Mouse (Mus musculus): ENCODE measurements at regions not wholly inside any gene's neighbourhood (a gene's known extent, or its start where the extent isn't known, plus 50 kb on each side); places are given as distances from the start of the nearest gene placed in this dataset.

GRCm38 (mm10) chr1:194519509-194520220 is 98.4 kb upstream of the Plxna2 start:
- Histone ChIP-seq H3K4me2 (ENCODE audit: low read depth, low read length) (no peak overlapping the region), H3K9ac (ENCODE audit: low read depth, low read length) (no peak overlapping the region), H3K36me3 (ENCODE audit: control insufficient read depth, insufficient read depth, low read length) (no peaks in the 10 kb centered on the region), H3K9me3 (ENCODE audit: control insufficient read depth, low read length) (no peaks in the 10 kb centered on the region), H3K27ac (replicated peaks; ENCODE audit: low read depth, low read length) (no peak overlapping the region), H3K27me3 (replicated peaks; ENCODE audit: control insufficient read depth, insufficient read depth, low read length) (no peaks in the 10 kb centered on the region), H3K4me3 (ENCODE audit: low read depth, low read length) (no peak overlapping the region), H3K4me1 (ENCODE audit: control insufficient read depth, insufficient read depth, low read length) (peaks cover 4% of the 10 kb centered on the region; the same call in 1 of the 2 replicates)
- DNase-seq (ENCODE audit: low spot score), result no peak
- no peak for ATAC-seq (ENCODE audit: low read depth)
- 66% methylated on average over 6 of the region's 6 CpGs for WGBS

DNA sequence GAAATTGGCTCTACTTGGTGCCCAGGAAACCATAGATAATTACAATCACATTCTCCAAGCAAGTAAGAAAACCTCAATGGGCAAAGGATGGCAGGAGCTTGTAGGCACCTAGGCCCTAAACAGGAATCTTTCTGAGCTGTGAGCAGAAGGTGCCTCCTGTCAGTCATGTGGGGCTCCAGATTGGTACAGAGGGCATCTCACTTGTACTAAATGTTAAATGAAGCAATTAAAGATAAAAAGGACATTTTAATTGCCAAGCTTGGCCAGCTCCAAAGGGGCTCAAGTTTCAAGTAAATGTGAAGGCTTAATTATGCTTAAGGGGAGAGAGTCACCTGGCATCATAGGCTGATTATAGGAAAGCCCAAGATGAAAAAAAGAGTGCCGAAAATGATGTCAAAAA is 101.9 kb upstream of the Plxna2 start:
- no peaks in the 10 kb centered on the region for H3K4me1 ChIP-seq (ENCODE audit: control insufficient read depth, insufficient read depth, low read length)
- H3K9me3 ChIP-seq (ENCODE audit: control insufficient read depth, low read length), result 0 out of 2 replicates have a peak, but pooled peaks cover 5% of the 10 kb centered on the region
- H3K9ac ChIP-seq (ENCODE audit: low read depth, low read length), result no peak overlapping the region
- H3K4me2 ChIP-seq (ENCODE audit: low read depth, low read length), result no peak overlapping the region
- H3K4me3 ChIP-seq (ENCODE audit: low read depth, low read length), result no peak overlapping the region
- peak; percentile 15; the same call in 1 of the 2 replicates for ATAC-seq (ENCODE audit: low read depth)
- WGBS, result 58% methylated on average over 1 of the region's 1 CpGs
- H3K27me3 ChIP-seq (replicated peaks; ENCODE audit: control insufficient read depth, insufficient read depth, low read length), result no peaks in the 10 kb centered on the region
- no peak overlapping the region for H3K27ac ChIP-seq (replicated peaks; ENCODE audit: low read depth, low read length)
- no peak for DNase-seq (ENCODE audit: low spot score)
- H3K36me3 ChIP-seq (ENCODE audit: control insufficient read depth, insufficient read depth, low read length), result no peaks in the 10 kb centered on the region

- no peak overlapping the region for H3K27ac ChIP-seq (replicated peaks; ENCODE audit: low read depth, low read length)
- H3K36me3 ChIP-seq (ENCODE audit: control insufficient read depth, insufficient read depth, low read length), result no peaks in the 10 kb centered on the region
- 43% methylated on average over 1 of the region's 1 CpGs for WGBS
- H3K4me3 ChIP-seq (ENCODE audit: low read depth, low read length), result no peak overlapping the region
- no peaks in the 10 kb centered on the region for H3K27me3 ChIP-seq (replicated peaks; ENCODE audit: control insufficient read depth, insufficient read depth, low read length)
- no peak overlapping the region for H3K9ac ChIP-seq (ENCODE audit: low read depth, low read length)
- DNase-seq (ENCODE audit: low spot score) (peak; percentile 72), ATAC-seq (ENCODE audit: low read depth) (0 out of 2 replicates have a peak, but pooled peaks have one; percentile 71)
- H3K4me2 ChIP-seq (ENCODE audit: low read depth, low read length), result no peak overlapping the region
- no peaks in the 10 kb centered on the region for H3K4me1 ChIP-seq (ENCODE audit: control insufficient read depth, insufficient read depth, low read length)
- H3K9me3 ChIP-seq (ENCODE audit: control insufficient read depth, low read length), result 0 out of 2 replicates have a peak, but pooled peaks cover 5% of the 10 kb centered on the region
Observed at GRCm38 (mm10) chr1:194508314-194508713, 109.7 kb upstream of the Plxna2 start.

GRCm38 (mm10) chr1:194505826-194506225 is 112.2 kb upstream of the Plxna2 start:
- H3K9me3 ChIP-seq (ENCODE audit: control insufficient read depth, low read length), result no peaks in the 10 kb centered on the region
- no peaks in the 10 kb centered on the region for H3K27me3 ChIP-seq (replicated peaks; ENCODE audit: control insufficient read depth, insufficient read depth, low read length)
- H3K4me3 ChIP-seq (ENCODE audit: low read depth, low read length), result no peak overlapping the region
- no peak overlapping the region for H3K27ac ChIP-seq (replicated peaks; ENCODE audit: low read depth, low read length)
- H3K4me2 ChIP-seq (ENCODE audit: low read depth, low read length), result no peak overlapping the region
- H3K4me1 ChIP-seq (ENCODE audit: control insufficient read depth, insufficient read depth, low read length), result no peaks in the 10 kb centered on the region
- ATAC-seq (ENCODE audit: low read depth), result no peak
- no peaks in the 10 kb centered on the region for H3K36me3 ChIP-seq (ENCODE audit: control insufficient read depth, insufficient read depth, low read length)
- no peak for DNase-seq (ENCODE audit: low spot score)
- H3K9ac ChIP-seq (ENCODE audit: low read depth, low read length), result no peak overlapping the region
- 45% methylated on average over 3 of the region's 3 CpGs for WGBS

DNA sequence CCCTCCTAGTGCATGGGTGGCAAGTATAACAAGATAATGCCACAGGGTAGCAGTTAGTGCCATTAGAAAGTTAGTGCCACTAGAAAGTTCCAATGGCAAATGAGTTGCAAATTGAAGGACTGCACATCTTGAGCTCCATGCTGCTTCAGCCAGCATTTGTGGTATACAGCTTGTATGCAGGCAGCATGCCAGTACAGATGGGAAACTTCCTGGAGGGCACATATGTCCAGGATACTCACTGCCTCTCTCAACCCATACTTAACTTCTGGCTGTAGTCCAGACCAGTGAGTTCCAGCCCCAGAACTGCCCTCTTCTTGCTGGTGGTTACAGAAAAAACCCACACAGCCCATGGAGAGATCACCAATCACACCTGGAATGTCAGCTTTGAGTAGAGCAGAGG is 113.8 kb upstream of the Plxna2 start:
- DNase-seq (ENCODE audit: low spot score) (peak; percentile 64), ATAC-seq (ENCODE audit: low read depth) (0 out of 2 replicates have a peak, but pooled peaks have one; percentile 44)
- Histone ChIP-seq H3K36me3 (ENCODE audit: control insufficient read depth, insufficient read depth, low read length) (no peaks in the 10 kb centered on the region), H3K4me3 (ENCODE audit: low read depth, low read length) (no peak overlapping the region), H3K27ac (replicated peaks; ENCODE audit: low read depth, low read length) (no peak overlapping the region), H3K9ac (ENCODE audit: low read depth, low read length) (no peak overlapping the region), H3K27me3 (replicated peaks; ENCODE audit: control insufficient read depth, insufficient read depth, low read length) (no peaks in the 10 kb centered on the region), H3K9me3 (ENCODE audit: control insufficient read depth, low read length) (no peaks in the 10 kb centered on the region), H3K4me2 (ENCODE audit: low read depth, low read length) (no peak overlapping the region), H3K4me1 (ENCODE audit: control insufficient read depth, insufficient read depth, low read length) (no peaks in the 10 kb centered on the region)

DNA sequence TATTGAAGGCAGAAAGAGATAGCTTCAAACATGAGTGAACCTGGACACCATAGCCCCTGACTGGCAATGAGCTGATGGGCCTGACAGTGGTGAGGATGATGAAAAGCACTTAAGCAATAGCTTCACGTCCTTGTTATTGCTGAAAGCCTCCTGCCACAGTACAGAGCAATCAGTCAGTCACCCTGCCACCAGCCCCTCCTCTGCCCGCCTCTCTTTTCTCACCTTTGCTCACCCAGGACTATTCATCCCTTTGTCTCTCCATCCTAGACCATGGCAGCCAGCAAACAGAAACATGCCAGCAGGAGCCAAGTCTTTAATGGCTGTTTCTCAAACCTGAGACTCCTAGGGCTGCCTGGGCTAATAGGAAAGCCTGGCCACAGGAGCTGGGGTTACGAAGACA is 114.5 kb upstream of the Plxna2 start:
- H3K9me3 ChIP-seq (ENCODE audit: control insufficient read depth, low read length), result no peaks in the 10 kb centered on the region
- H3K36me3 ChIP-seq (ENCODE audit: control insufficient read depth, insufficient read depth, low read length), result no peaks in the 10 kb centered on the region
- WGBS, result 67% methylated on average over 3 of the region's 3 CpGs
- H3K9ac ChIP-seq (ENCODE audit: low read depth, low read length), result no peak overlapping the region
- H3K27me3 ChIP-seq (replicated peaks; ENCODE audit: control insufficient read depth, insufficient read depth, low read length), result no peaks in the 10 kb centered on the region
- no peak overlapping the region for H3K4me2 ChIP-seq (ENCODE audit: low read depth, low read length)
- DNase-seq (ENCODE audit: low spot score) (no peak), ATAC-seq (ENCODE audit: low read depth) (no peak)
- no peaks in the 10 kb centered on the region for H3K4me1 ChIP-seq (ENCODE audit: control insufficient read depth, insufficient read depth, low read length)
- H3K27ac ChIP-seq (replicated peaks; ENCODE audit: low read depth, low read length), result no peak overlapping the region
- no peak overlapping the region for H3K4me3 ChIP-seq (ENCODE audit: low read depth, low read length)

- H3K27ac ChIP-seq (replicated peaks; ENCODE audit: low read depth, low read length), result no peak overlapping the region
- no peak overlapping the region for H3K9ac ChIP-seq (ENCODE audit: low read depth, low read length)
- H3K4me1 ChIP-seq (ENCODE audit: control insufficient read depth, insufficient read depth, low read length), result no peaks in the 10 kb centered on the region
- no peak for DNase-seq (ENCODE audit: low spot score)
- H3K27me3 ChIP-seq (replicated peaks; ENCODE audit: control insufficient read depth, insufficient read depth, low read length), result no peaks in the 10 kb centered on the region
- no peak overlapping the region for H3K4me3 ChIP-seq (ENCODE audit: low read depth, low read length)
- no peaks in the 10 kb centered on the region for H3K9me3 ChIP-seq (ENCODE audit: control insufficient read depth, low read length)
- no peak overlapping the region for H3K4me2 ChIP-seq (ENCODE audit: low read depth, low read length)
- ATAC-seq (ENCODE audit: low read depth), result no peak
- H3K36me3 ChIP-seq (ENCODE audit: control insufficient read depth, insufficient read depth, low read length), result no peaks in the 10 kb centered on the region
- WGBS, result 67% methylated on average over 2 of the region's 2 CpGs
Observed at GRCm38 (mm10) chr1:194496424-194496823, 121.6 kb upstream of the Plxna2 start.

GRCm38 (mm10) chr1:194491111-194491510 is 126.9 kb upstream of the Plxna2 start:
- no peak overlapping the region for H3K4me2 ChIP-seq (ENCODE audit: low read depth, low read length)
- H3K4me1 ChIP-seq (ENCODE audit: control insufficient read depth, insufficient read depth, low read length), result no peaks in the 10 kb centered on the region
- DNase-seq (ENCODE audit: low spot score), result peak; percentile 8
- no peaks in the 10 kb centered on the region for H3K9me3 ChIP-seq (ENCODE audit: control insufficient read depth, low read length)
- no peak for ATAC-seq (ENCODE audit: low read depth)
- no peak overlapping the region for H3K27ac ChIP-seq (replicated peaks; ENCODE audit: low read depth, low read length)
- no peaks in the 10 kb centered on the region for H3K27me3 ChIP-seq (replicated peaks; ENCODE audit: control insufficient read depth, insufficient read depth, low read length)
- no peaks in the 10 kb centered on the region for H3K36me3 ChIP-seq (ENCODE audit: control insufficient read depth, insufficient read depth, low read length)
- H3K4me3 ChIP-seq (ENCODE audit: low read depth, low read length), result no peak overlapping the region
- H3K9ac ChIP-seq (ENCODE audit: low read depth, low read length), result no peak overlapping the region

DNA sequence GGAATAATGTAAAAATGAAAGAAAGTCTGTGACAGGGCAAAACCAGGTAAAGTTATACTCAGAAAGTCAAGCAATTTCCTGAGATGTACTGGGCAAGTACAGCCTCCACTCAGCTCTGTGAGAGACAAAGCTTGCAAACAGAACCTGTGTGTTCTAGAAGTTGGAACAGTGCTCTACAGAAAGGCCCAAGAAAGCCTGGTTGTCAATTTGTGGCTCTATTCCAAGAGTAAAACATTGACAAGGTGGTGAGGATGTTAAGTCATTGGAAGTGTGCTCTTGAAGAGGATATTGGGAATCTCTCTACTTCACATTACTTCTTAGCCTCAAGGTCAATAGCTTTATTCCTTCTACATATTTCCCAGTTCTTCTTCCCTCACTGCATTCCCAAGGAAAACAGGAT is 129.9 kb upstream of the Plxna2 start:
- Histone ChIP-seq H3K27me3 (replicated peaks; ENCODE audit: control insufficient read depth, insufficient read depth, low read length) (no peaks in the 10 kb centered on the region), H3K36me3 (ENCODE audit: control insufficient read depth, insufficient read depth, low read length) (no peaks in the 10 kb centered on the region), H3K9ac (ENCODE audit: low read depth, low read length) (no peak overlapping the region), H3K4me2 (ENCODE audit: low read depth, low read length) (no peak overlapping the region), H3K9me3 (ENCODE audit: control insufficient read depth, low read length) (no peaks in the 10 kb centered on the region), H3K4me1 (ENCODE audit: control insufficient read depth, insufficient read depth, low read length) (no peaks in the 10 kb centered on the region), H3K4me3 (ENCODE audit: low read depth, low read length) (no peak overlapping the region), H3K27ac (replicated peaks; ENCODE audit: low read depth, low read length) (no peak overlapping the region)
- DNase-seq (ENCODE audit: low spot score), result no peak
- ATAC-seq (ENCODE audit: low read depth), result no peak
